Mouse (Mus musculus): ENCODE measurements at regions not wholly inside any gene's neighbourhood (a gene's known extent, or its start where the extent isn't known, plus 50 kb on each side); places are given as distances from the start of the nearest gene placed in this dataset.
A peak's percentile ranks its signal among the peaks of the same experiment; 100 is the strongest.

- DNase-seq (ENCODE audit: low spot score): no peak
These were observed 315.5 kb upstream of the Kazn start for GRCm38 (mm10) chr4:142554716-142555115.

- DNase-seq (ENCODE audit: low spot score): no peak
These were observed 306.7 kb upstream of the Kazn start for GRCm38 (mm10) chr4:142545871-142546270.

DNA sequence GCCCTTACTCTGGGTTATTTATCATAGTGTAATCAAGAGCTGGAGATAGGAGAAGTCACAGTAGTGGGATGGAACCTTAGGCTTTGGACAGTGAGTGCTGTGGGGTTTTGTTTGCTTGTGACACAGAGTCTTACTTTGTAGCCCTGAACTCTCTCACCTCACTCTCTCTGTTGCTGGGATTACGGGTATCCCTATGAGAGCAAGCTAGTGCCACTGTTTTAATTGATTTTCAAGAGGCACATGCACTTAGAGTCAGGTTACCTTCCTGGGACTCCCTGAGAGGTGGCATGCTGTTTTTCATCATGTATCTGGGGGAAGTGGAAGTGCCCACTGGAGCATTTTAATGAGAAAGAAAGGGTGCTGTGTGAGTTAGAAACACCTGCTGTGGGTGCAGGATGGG, 306.0 kb upstream of the Kazn start:
- DNase-seq (ENCODE audit: low spot score): no peak

DNA sequence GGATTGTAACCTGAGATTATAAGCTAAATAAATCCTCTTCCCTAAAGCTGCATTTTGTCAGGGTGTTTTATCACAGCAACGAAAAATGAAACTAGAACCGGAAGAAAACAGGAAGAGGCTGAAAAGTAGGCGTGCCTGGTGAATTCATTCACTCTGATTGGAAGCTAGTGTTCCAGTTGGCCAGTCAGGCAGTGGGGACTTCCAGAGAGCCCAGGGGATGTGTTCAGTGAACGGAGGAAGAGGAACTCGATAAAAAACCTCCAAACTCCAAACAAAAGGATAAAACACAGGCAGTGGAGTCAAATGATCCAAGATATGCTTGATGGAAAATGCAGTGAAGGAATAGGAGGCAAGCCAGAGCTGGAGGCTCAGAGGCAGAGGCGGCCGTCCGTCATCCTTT, 305.5 kb upstream of the Kazn start:
- no peak for DNase-seq (ENCODE audit: low spot score)

DNA sequence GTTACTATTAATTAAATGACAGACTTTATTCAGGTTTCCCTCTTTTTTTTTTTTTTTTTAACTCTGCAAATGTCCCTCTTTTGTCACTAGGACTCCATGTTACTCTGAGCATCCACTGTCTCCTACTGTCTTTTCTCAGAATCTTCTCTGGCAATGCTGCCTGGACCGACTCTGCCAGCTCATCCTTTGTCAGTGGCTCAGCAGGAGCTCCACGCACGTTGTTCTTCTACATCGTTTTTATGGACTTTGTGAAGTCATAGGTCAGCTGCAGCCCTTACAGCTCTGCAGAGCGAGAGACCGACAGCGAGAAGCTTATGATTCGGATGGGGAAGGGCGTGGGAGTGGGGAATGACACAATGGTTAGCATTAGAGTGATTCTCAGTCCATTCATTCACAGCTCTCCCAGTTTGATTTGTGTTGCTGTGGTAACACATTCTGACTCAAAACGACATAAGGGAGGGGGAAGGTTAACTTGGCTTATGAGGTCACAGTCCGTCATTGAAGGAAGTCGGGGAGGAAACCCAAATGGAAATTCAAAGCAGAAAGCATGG, 300.1 kb upstream of the Kazn start:
- DNase-seq (ENCODE audit: low spot score): no peak

DNA sequence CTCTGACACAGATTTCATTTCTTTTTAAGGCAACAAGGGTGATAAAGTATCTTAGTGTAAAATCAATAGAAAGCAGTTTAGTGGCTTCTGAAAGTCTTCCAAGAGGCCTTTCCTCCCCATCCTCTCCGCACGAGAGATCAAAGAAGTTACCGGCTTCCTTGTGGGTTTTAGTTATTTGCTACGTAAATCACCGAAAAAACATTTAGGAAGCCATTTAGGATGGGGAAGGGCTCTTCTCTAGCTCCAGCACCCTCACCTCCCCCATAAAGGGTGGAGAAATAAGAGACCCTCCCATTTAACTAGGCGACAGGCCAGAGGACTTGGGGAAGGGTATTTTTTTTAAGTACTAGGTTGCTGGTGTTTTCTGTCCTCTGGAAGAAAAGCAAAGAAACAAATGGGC, 287.9 kb upstream of the Kazn start:
- no peak for DNase-seq (ENCODE audit: low spot score)

DNA sequence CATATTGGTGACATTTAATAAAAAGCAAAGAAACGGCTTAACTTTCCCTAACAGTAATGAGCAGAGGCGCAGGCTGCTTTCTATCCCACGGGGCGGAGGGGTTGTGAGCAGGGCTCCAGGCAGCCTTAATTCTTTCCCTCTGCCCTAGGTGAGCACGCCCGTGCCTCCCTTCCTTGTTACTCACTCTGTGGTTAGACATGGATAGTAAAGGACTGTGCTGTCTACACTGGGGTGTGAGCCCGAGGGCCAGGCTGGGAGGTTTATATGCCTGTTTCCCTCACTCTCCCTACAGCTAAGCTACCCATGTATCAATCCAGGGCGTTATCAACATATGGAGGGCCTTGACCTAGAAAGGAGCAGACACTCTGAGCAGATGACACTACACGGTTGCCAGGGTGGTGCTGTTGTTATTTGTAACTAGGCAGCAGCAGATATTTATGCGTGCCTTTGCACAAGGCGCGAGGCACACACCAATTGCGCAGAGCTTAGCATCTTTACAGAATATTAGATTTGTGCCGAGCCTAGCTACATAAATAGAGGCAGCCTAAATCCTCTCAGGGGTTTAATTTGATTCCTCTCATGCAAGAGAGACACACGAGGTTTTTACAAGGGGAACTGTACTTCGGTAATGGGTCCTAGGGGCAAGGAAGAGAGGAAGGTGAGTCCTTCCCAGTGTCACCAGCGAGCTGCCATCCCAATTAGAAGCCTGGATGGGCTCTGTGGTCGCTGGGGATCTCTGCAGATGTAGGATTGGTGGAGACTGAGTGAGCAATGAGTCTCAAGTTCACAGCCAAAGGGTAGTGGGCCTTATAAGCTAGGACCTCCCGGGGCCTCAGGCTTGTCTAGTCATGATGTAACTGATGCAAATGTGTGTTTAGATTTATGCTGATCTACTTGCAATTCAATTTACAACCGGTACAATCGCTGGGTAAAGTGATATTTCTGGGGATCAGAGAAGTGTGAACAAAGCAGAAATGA, 278.6 kb upstream of the Kazn start:
- no peak for DNase-seq (ENCODE audit: low spot score)

DNA sequence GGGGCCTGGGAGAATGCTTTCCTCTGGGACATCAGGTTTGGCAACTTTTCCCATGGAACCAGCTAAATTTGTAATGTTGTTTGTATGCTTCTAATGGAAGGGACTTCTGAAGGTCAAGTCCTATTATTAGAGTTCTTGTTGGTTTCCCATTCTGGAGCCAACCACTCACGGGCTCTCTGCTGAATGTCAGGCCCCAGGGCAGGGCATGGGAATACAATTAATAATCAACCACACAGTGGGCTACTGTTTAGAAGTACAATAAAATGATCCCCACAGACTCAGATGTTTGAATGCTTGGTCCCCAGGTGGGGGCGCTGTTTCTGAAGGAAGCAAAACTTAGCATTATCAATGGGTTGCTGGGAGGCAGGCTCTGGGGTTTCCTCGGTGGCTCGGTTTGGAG, 275.6 kb upstream of the Kazn start:
- no peak for DNase-seq (ENCODE audit: low spot score)

DNA sequence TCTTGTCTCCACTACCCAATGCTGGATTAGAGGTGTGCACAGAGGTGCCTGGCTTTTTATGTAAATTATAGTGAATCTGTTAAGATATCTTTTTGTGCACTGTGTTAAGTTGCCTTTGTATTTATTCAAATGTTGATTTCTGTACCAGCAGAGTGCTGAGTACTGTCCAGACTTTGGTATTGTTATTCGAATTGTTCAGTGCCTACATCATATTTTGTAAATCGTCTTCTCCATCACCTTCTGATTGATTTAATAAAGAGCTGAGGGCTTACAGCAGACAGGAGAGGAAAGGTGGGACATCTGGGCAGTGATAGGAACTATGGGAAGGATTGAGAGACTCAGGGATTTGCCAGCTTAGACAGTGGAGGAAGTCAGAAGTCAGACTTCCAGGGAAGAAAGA, 270.2 kb upstream of the Kazn start:
- no peak for DNase-seq (ENCODE audit: low spot score)

GRCm38 (mm10) chr4:142506383-142507211, 267.4 kb upstream of the Kazn start:
- no peak for DNase-seq (ENCODE audit: low spot score)

GRCm38 (mm10) chr4:142503761-142504160, 264.6 kb upstream of the Kazn start:
- DNase-seq (ENCODE audit: low spot score): no peak

DNA sequence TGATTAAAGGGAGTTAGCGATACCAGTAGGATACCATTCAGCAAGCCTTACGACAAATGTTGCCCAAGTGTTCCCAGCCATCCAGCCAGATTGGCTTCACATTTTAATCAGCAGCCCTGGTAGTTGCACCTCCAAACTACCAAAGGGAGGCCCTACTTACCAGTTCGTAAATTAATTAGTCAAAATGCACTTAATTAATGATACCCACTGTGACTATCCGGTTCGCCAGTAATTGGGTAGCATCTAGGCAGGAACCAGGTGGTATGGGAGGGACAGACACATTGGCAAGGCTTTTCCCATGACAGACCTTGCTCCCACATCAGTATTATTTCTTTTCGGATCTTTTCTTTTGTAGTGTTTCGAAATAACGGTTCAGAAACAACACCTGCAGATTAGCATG, 262.0 kb upstream of the Kazn start:
- DNase-seq (ENCODE audit: low spot score): no peak

GRCm38 (mm10) chr4:142500541-142500940, 261.3 kb upstream of the Kazn start:
- DNase-seq (ENCODE audit: low spot score): no peak

GRCm38 (mm10) chr4:142496605-142497004, 257.4 kb upstream of the Kazn start:
- DNase-seq (ENCODE audit: low spot score): no peak

GRCm38 (mm10) chr4:142492926-142493492, 253.8 kb upstream of the Kazn start:
- no peak for DNase-seq (ENCODE audit: low spot score)

- DNase-seq (ENCODE audit: low spot score): no peak
These were observed 246.7 kb upstream of the Kazn start for GRCm38 (mm10) chr4:142485784-142486423.

- no peak for DNase-seq (ENCODE audit: low spot score)
These were observed 236.4 kb upstream of the Kazn start for GRCm38 (mm10) chr4:142475632-142476031.

DNA sequence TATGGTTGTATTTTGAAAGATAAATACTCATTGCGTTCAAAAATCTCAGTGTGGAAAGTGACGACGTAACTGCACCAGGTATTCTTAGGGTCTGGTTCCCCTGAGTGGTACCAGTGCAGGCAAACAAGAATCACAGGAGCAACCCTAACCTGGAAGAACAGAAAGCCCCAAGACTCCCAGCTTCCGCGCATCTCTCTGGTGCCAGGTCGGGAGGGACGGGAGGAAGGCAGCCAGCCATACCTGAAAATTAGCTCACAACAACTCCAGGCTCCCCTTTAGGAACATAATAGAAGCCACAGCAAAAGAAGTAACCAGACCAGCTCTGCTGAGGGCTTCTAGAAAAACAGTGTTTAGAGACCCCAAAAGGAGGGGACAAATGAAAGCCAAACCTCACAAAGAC, 235.4 kb upstream of the Kazn start:
- no peak for DNase-seq (ENCODE audit: low spot score)

DNA sequence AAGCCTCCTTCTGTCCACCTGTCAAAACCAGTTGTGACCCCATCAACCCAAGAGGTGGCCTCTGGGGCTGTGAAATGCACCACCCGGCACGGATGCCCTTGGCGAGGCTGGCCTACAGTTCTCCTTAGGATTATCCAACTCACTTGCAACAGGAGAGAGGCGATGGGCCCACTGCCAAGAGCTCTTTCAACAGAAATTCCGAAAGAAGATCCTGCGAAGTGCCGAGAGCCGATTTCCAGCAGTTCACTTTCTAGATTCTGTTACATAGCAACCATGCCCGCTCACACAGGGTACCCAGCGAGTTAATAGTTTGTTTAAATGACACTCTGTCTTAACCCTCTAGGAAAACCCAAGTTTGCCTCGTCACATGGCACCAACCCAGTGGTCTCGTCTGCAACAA, 234.8 kb upstream of the Kazn start:
- DNase-seq (ENCODE audit: low spot score): peak; percentile 82

GRCm38 (mm10) chr4:142473284-142473683, 234.1 kb upstream of the Kazn start:
- DNase-seq (ENCODE audit: low spot score): no peak

DNA sequence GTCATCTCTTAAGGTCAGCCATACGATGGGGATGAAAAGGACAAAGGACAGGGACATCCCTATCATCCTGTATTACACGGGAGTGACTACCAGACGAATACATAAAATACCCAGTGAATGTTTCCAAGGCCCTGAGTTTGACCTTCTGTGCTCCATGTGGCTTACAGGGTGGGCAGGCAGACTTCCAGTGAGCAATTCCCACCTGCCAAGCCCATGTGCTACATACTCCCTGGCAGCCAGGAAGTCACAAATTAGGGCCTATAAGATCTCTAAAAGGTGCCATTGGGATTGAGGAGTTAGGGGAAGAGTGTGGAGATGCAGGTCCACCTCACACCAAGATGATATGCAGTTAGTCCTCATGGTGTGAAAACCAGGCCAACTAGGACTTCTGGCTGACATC, 233.1 kb upstream of the Kazn start:
- DNase-seq (ENCODE audit: low spot score): no peak

DNA sequence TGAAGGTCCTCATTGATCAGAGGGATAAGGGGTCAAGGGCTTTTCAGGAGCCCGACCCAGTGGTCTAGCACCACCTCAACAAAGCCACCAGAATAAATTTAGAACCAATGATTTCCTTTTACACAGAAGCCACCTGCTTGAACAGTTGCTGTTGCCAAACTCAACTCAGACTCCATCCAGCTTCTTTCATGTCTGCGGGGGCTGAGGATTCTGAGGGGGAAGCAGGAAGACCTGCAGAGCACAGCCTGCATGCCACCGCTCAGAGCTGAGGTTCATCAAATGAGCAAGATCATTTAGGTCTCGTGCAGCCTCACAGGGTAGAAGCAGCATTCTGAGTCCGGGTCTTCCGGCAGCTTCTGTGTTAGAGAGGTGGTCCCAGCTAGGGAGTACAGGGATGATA, 231.6 kb upstream of the Kazn start:
- no peak for DNase-seq (ENCODE audit: low spot score)
